Mouse (Mus musculus) limb, embryonic 14.5 days (tissue): ENCODE measurements around the gene Sgk2. TPM values are rescaled to one million over a fixed set of nuclear protein-coding genes. Genes with fewer than 3 reads are reported as not detected.

Experiments
- ATAC-seq: fragments of 200-750 bp; cut with Nextera tagmentation; 2 replicates; pipeline ENCODE4 v1.8.0; 2017; ENCODE audit warnings: low read depth, moderate number of reproducible peaks, moderate TSS enrichment; ENCODE audit not compliant: low FRiP score
- DNase-seq: peaks from one replicate; pipeline ENCODE4 v3.0.0-alpha.2; 2015; ENCODE audit warnings: low spot score
- H3K27ac ChIP-seq: fragments of 300-500 bp; sonication (generic); replicated peaks from 2 replicates; pipeline ENCODE4 v1.5.1; 2014; ENCODE audit warnings: low read depth, mild to moderate bottlenecking, low read length, moderate library complexity, mixed read lengths
- H3K27me3 ChIP-seq: fragments of 300-500 bp; sonication (generic); 2 replicates; pipeline ENCODE4 v1.6.1; 2014; ENCODE audit warnings: low read length, mixed read lengths; ENCODE audit not compliant: control insufficient read depth, insufficient read depth
- H3K36me3 ChIP-seq: fragments of 300-500 bp; sonication (generic); 2 replicates; pipeline ENCODE4 v1.6.1; 2014; ENCODE audit warnings: mild to moderate bottlenecking, low read length, moderate library complexity, mixed read lengths; ENCODE audit not compliant: control insufficient read depth, insufficient read depth
- H3K4me1 ChIP-seq: fragments of 300-500 bp; sonication (generic); 2 replicates; pipeline ENCODE4 v1.6.1; 2014; ENCODE audit warnings: antibody characterized with exemption, low read length, mixed read lengths; ENCODE audit not compliant: control insufficient read depth, insufficient read depth
- H3K4me2 ChIP-seq: fragments of 300-500 bp; sonication (generic); replicated peaks from 2 replicates; pipeline ENCODE4 v1.6.1; 2014; ENCODE audit warnings: low read depth, mild to moderate bottlenecking, low read length, moderate library complexity; ENCODE audit not compliant: severe bottlenecking
- H3K4me3 ChIP-seq: fragments of 300-500 bp; sonication (generic); replicated peaks from 2 replicates; pipeline ENCODE4 v1.5.1; 2014; ENCODE audit warnings: low read length
- H3K9ac ChIP-seq: fragments of 300-500 bp; sonication (generic); 2 replicates; pipeline ENCODE4 v1.6.1; 2014; ENCODE audit warnings: mild to moderate bottlenecking, low read depth, low read length, moderate library complexity; ENCODE audit not compliant: severe bottlenecking
- H3K9me3 ChIP-seq: fragments of 300-500 bp; sonication (generic); 2 replicates; pipeline ENCODE4 v1.6.1; 2016; ENCODE audit warnings: low read length; ENCODE audit not compliant: control insufficient read depth
- POLR2A ChIP-seq: fragments of 200-500 bp; IDR thresholded peaks from 2 replicates; pipeline ENCODE4 v1.8.0; 2012; ENCODE audit warnings: inconsistent platforms, mild to moderate bottlenecking, moderate library complexity, borderline replicate concordance; ENCODE audit not compliant: insufficient read depth, insufficient read length; ENCODE audit errors: extremely low read depth
- WGBS: fragments of 180-500 bp; shearing (Covaris S2); extraction: QIAGEN DNeasy Blood & Tissue Kit; methylation state at CpG from one replicate; pipeline ENCODE4 v1.1.7; 2014; 5-methylcytosine and 5-hydroxymethylcytosine counted together
- polyA plus RNA-seq, 2 experiments: library from polyadenylated mRNA; depleted of rRNA in 1 of 2; stranded (reverse) in 1 of 2; unstranded in 1 of 2; fragments of >200 nt; fragmentation: Nextera tagmentation in 1 of 2; extraction: Ambion mirVana in 1 of 2; gene quantifications; 2 replicates each; pipeline versions ENCODE4 v1.2.1 to v1.2.3; 2012 to 2014

Gene Sgk2
- polyA plus RNA-seq, 2 experiments = 0.03 TPM; not detected in 1

- Histone ChIP-seq H3K4me2 (no peak overlapping the region), H3K27ac (no peak overlapping the region), H3K27me3 (no peaks in the 10 kb centered on the region), H3K9me3 (no peaks in the 10 kb centered on the region), H3K9ac (no peak overlapping the region), H3K36me3 (peaks cover 16% of the 10 kb centered on the region; the same call in 1 of the 2 replicates), H3K4me3 (no peak overlapping the region), H3K4me1 (peaks cover under 1% of the 10 kb centered on the region; the same call in 1 of the 2 replicates)
- ATAC-seq = no peak
- WGBS = 81% methylated on average over 6 of the region's 6 CpGs
- DNase-seq = no peak
- no peak for TF ChIP-seq POLR2A
Observed at GRCm38 (mm10) chr2:163060630-163061029, 73.5 kb downstream of the Sgk2 start.

- ATAC-seq (no peak), DNase-seq (no peak)
- no peak for TF ChIP-seq POLR2A
- Histone ChIP-seq H3K4me3 (no peak overlapping the region), H3K27me3 (no peaks in the 10 kb centered on the region), H3K4me1 (no peaks in the 10 kb centered on the region), H3K36me3 (peaks cover 16% of the 10 kb centered on the region; the same call in 1 of the 2 replicates), H3K9ac (no peak overlapping the region), H3K4me2 (no peak overlapping the region), H3K27ac (no peak overlapping the region), H3K9me3 (no peaks in the 10 kb centered on the region)
- WGBS = 78% methylated on average over 8 of the region's 8 CpGs
Observed at GRCm38 (mm10) chr2:163061203-163062118, 74.3 kb downstream of the Sgk2 start.

- Histone ChIP-seq H3K9ac (no peak overlapping the region), H3K4me3 (no peak overlapping the region), H3K27ac (no peak overlapping the region), H3K4me2 (no peak overlapping the region), H3K9me3 (no peaks in the 10 kb centered on the region), H3K27me3 (no peaks in the 10 kb centered on the region), H3K4me1 (no peaks in the 10 kb centered on the region), H3K36me3 (peaks cover 16% of the 10 kb centered on the region; the same call in 1 of the 2 replicates)
- no peak for TF ChIP-seq POLR2A
- 73% methylated on average over 6 of the region's 6 CpGs for WGBS
- ATAC-seq (no peak), DNase-seq (no peak)
Observed at GRCm38 (mm10) chr2:163062119-163062508, 75.0 kb downstream of the Sgk2 start.

Other genes with a start within 250 kb of the Sgk2 start
- gene Srsf6, start 55.8 kb upstream of the Sgk2 start, polyA plus RNA-seq (2012; rRNA removed) = 489 and 535 TPM in 2 replicates
- 197 and 210 TPM in 2 replicates for gene Srsf6, start 55.8 kb upstream of the Sgk2 start, polyA plus RNA-seq (2014; fragmentation: Nextera tagmentation; extraction: Ambion mirVana)
- 0.72 and 0.78 TPM in 2 replicates for gene L3mbtl1, start 43.9 kb upstream of the Sgk2 start, polyA plus RNA-seq (2012; rRNA removed)
- 0.21 and 0.29 TPM in 2 replicates for gene L3mbtl1, start 43.9 kb upstream of the Sgk2 start, polyA plus RNA-seq (2014; fragmentation: Nextera tagmentation; extraction: Ambion mirVana)
- gene Ift52, start 30.0 kb downstream of the Sgk2 start, polyA plus RNA-seq (2012; rRNA removed) = 33.3 and 39.7 TPM in 2 replicates
- 45.8 and 50.6 TPM in 2 replicates for gene Ift52, start 30.0 kb downstream of the Sgk2 start, polyA plus RNA-seq (2014; fragmentation: Nextera tagmentation; extraction: Ambion mirVana)
- 26.0 and 28.3 TPM in 2 replicates for gene Mybl2, start 67.4 kb downstream of the Sgk2 start, polyA plus RNA-seq (2012; rRNA removed)
- 17.4 and 18.9 TPM in 2 replicates for gene Mybl2, start 67.4 kb downstream of the Sgk2 start, polyA plus RNA-seq (2014; fragmentation: Nextera tagmentation; extraction: Ambion mirVana)
- gene Gtsf1l, start 100.5 kb downstream of the Sgk2 start, polyA plus RNA-seq (2012; rRNA removed) = not detected in 2 replicates
- not detected in 2 replicates for gene Gtsf1l, start 100.5 kb downstream of the Sgk2 start, polyA plus RNA-seq (2014; fragmentation: Nextera tagmentation; extraction: Ambion mirVana)
- 10.3 and 17.1 TPM in 2 replicates for gene Tox2, start 215.8 kb downstream of the Sgk2 start, polyA plus RNA-seq (2012; rRNA removed)
- gene Tox2, start 215.8 kb downstream of the Sgk2 start, polyA plus RNA-seq (2014; fragmentation: Nextera tagmentation; extraction: Ambion mirVana) = 4.8 and 5.6 TPM in 2 replicates